Mouse (Mus musculus) E14TG2a.4 (cell line): ENCODE measurements around the gene Gm37240.

Experiments used
- CTCF ChIP-seq: conservative IDR thresholded peaks from 2 replicates; pipeline ENCODE4 v1.5.1; 2014; ENCODE audit warnings: low read length
- NANOG ChIP-seq: IDR thresholded peaks from 2 replicates; pipeline ENCODE4 v1.6.1; 2014; ENCODE audit warnings: borderline replicate concordance, low read length, mixed read lengths

GRCm38 (mm10) chr3:84637095-84637494 is 1250.2 kb downstream of the Gm37240 start:
- TF ChIP-seq CTCF, result no peak
- TF ChIP-seq NANOG, result no peak
